Mouse (Mus musculus) gastrocnemius, postnatal 25 days (tissue): ENCODE results near the gene Tmem53. TPM values are rescaled to one million over a fixed set of nuclear protein-coding genes. Genes with fewer than 3 reads are reported as not detected.

Source experiments
- DNase-seq: peaks from one replicate; pipeline ENCODE4 v3.0.0; 2022
- long read RNA-seq, 2 experiments: library from polyadenylated mRNA; stranded (forward); transcript quantifications; one replicate each; pipeline ENCODE4 v2.0.0; 2021
- total RNA-seq, 2 experiments: library from RNA; stranded (reverse); gene quantifications; 1 replicate in 1 of 2; 2 replicates in 1 of 2; pipeline ENCODE4 v1.2.3; 2021

Tmem53 gene
- 1 to 10 TPM; 3.4 to 6.6 TPM for total RNA-seq
- long read RNA-seq, experiment 1, transcript Tmem53-201 (3 exons, 991 nt): major isoform, 5 of 6 reads
- long read RNA-seq, experiment 1, partial matches to known transcripts: 0 of 6 reads
- long read RNA-seq, experiment 1, other reads (novel, unspliced or antisense): 0 of 6 reads
- long read RNA-seq, experiment 2, transcript Tmem53-201 (3 exons, 991 nt): major isoform, 8 of 15 reads
- long read RNA-seq, experiment 2, partial matches to known transcripts: 0 of 15 reads
- long read RNA-seq, experiment 2, other reads (novel, unspliced or antisense): 6 of 15 reads

DNA sequence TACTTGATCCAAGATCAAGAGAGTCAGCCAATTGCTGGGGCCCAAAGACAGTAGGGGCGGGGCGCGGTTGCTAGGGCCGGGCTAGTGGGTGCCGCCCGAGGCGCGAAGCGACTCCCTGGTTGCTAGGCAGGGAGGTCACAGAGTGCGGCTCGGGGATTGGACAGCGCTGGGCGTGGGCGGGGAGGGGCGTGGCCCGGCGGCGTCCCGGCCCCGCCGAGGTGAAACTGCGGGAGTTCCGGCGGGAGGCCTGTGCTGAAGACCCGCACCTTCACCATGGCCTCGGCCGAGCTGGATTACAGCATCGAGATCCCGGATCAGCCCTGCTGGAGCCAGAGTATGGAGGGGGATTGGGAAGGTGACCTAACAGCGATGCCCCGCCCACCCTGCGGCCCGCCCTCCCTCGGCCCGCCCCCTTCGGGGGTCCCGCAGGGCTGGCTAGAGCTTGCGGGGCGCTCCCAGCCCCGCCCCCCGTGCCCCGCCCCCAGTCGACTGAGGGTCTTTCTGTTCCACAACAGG lies at the start of gene Tmem53, which contains the start of gene Armh1:
Tmem53 (plus strand) TSS at position 151 of the 516 bp plus-strand sequence.
Armh1 (minus strand) TSS at position 325 of the 516 bp plus-strand sequence.
- DNase-seq: peak; percentile 91

DNA sequence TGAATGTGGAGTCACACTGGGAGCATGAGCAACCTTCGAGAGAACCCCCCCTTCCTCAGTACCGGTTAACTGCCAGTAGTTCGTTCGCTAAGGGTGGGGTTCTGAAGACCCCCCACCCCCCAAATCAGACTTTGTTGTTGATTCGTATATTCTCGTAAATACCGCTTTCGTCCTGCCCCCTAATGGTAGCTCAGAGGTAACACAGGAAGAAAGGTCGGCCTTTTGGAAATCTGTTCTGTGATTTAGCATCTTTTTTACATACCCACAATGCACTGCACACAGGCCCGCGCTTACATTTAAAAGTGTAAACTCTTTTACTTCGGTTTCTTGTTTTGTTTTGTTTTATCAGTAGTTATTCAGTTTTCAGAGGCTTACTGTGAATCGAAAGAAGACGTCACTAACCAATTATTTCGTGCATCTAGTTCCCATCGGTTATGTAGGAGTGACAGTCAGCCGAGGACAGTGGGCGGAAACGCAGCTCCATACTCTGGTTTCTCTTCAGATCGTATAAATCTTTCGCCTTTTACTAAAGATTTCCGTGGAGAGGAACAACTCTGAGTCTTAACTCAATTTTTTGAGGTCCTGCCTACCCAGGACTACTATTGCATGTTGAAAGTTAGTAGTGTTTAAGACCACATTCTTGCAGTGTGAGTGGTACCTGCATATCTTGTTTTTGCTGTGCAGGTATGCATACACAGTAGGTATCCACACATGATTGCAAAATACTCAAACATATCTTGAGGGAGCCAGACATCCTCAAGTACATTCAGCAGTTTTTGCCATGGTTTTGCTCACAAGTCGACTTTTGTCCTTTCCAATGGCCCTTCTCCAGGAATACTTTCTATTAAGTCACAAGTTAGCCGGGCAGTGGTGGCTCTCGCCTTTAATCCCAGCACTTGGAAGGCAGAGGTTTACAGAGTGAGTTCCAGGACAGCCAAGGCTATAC lies 49.4 kb upstream of the Tmem53 start:
- DNase-seq: no peak

- DNase-seq: no peak
These were observed 48.8 kb upstream of the Tmem53 start for GRCm38 (mm10) chr4:117202992-117203354.

GRCm38 (mm10) chr4:117209592-117209991 lies 42.2 kb upstream of the Tmem53 start:
- no peak for DNase-seq

GRCm38 (mm10) chr4:117210147-117211074 lies 41.3 kb upstream of the Tmem53 start:
- DNase-seq: peak; percentile 52

DNA sequence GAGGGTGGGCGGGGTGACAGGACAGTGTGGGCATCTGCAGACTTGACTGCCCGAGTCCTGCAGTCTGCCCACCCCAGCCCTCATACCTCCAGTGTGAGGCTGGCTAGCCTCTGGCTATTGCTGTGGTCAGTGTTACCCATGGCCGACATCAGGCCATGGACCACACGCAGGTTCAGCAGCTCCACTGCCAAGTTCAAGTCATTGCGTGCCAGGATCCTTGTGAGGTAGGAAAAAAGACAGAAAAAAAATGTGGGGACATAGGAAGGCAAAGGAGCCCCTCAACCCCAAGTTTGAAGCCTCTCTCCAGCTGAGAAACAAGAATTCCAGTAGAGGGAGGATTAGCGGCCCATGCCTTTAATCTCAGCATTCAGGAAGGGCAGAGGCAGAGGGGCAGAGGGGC lies 37.5 kb upstream of the Tmem53 start:
- DNase-seq: no peak

GRCm38 (mm10) chr4:117217029-117217428 lies 34.7 kb upstream of the Tmem53 start:
- DNase-seq: no peak

GRCm38 (mm10) chr4:117218517-117219219 lies 33.1 kb upstream of the Tmem53 start:
- no peak for DNase-seq

DNA sequence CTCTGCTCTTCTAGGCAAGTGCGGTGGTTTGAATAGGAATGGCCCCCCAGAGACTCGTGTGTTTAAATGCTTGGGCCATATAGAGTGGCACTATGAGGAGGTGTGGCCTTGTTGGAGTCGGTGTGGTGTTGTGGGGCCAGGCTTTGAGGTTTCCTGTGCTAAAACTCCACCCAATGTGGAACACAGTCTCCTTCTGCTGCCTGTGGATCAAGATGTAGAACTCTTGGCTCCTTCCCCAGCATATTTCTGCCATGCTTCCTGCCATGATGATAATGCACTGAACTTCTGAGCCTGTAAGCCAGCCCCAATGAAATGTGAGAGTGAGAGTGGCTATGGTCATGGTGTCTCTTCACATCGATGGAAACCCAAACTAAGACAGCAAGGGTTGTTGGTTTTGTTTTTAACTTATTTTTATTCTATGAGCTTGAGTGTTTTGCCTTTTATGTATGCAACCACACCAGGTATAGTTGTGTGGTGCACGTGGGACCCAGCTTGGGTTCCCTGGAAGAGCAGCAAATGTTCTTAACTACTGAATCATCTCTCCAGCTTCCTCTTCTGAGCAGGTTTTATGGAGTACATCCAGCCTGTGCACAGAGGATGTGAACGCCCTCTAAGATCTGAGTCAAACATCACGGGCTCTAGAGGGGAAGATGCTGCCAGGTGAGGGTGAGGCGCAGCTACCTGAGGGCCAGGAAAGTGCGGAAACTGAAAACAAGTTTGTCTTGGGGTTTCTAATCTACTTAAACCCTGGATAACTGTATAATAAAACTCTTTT lies 30.8 kb upstream of the Tmem53 start:
- DNase-seq: no peak

DNA sequence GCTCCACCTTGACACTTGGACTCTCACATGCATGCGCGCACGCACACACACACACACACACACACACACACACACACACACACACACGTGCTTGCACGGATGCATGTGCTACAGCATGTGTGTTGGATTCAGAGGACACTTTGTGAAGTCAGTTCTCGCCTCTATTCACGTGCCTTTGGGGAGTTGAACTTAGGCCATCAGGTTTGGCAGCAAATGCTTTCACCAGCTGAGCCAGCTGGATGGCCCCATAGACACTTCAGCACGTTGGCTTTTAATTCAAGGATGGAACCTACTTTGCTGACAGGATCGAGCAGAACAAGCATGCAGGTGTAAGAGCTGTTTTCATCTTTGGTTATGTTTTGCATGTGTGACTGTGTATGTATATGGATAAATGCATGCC lies 29.9 kb upstream of the Tmem53 start:
- DNase-seq: no peak

DNA sequence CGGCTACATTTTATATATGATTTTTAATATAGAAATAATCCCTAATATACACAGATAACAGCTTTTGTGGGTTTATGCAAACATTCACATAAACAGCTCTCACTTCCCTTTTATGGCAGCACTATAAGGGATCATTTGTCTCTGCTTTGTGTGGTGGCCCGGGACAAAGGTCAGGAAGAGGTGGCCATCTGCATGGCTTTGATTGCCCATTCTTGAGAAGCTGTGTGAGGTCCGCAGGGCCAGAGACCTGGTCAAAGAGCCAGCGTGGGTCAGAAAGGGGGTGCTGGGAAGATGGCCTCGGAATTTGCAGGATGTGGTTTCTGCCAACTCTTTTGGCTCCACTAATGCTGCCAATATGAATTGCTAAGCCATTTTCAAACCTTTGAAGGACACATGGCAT lies 28.8 kb upstream of the Tmem53 start:
- no peak for DNase-seq

DNA sequence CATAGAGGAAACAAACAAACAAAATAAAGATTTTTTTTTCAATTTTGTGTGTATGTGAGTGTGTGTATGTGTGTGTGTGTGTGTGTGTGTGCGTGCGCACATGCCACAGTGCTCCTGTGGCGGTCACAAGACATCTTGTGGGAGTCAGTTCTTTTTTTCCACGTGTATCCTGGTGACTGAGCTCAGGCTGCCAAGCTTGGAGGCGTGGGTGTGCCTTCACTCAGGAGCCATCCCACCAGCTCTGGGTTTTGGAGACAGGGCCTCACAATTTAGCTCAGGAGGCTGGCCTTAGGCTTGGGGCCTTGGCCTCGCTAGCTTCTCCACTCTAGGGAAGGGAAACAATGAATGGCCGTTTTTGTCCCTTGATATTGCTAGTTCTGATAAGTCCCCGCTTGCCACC lies 27.6 kb upstream of the Tmem53 start:
- no peak for DNase-seq

DNA sequence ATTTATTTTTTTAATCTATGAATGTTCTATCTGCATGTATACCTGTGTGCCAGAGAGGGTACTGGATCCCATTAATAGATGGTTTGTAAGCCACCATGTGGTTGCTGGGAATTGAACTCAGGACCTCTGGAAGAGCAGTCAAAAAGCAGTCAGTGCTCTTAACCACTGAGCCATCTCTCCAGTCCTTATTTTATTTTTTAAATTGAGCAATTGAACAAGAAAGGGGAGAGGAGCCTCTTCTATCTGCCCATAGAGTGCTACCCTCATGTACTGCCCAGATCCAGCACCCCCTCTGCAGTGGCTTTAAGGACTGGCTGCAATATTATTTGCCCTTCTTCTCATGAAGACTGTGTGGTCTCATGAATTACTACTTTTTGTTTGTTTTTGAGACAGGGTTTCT lies 26.5 kb upstream of the Tmem53 start:
- no peak for DNase-seq

GRCm38 (mm10) chr4:117229590-117229989 lies 22.2 kb upstream of the Tmem53 start:
- DNase-seq: no peak

DNA sequence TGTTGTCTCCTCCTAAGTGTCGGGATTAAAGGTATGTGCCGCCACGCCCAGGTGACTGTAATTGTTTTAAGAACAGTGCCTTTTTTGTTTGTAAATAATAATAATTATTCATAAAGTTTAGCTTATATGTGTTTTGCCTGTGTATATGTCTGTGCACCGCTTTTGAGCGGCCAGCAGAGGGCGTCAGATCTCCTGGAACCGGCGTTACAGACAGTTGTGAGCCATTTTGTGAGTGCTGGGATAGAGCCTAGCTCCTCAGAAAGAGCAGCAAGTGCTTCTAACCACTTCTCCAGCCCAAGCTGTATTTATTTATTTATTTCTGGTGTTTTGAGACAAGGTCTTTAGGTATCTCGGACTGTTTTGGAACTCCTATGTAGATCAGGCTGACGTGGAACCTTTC lies 21.4 kb upstream of the Tmem53 start:
- DNase-seq: no peak

- DNase-seq: no peak
These were observed 20.5 kb upstream of the Tmem53 start for GRCm38 (mm10) chr4:117231208-117231607.

DNA sequence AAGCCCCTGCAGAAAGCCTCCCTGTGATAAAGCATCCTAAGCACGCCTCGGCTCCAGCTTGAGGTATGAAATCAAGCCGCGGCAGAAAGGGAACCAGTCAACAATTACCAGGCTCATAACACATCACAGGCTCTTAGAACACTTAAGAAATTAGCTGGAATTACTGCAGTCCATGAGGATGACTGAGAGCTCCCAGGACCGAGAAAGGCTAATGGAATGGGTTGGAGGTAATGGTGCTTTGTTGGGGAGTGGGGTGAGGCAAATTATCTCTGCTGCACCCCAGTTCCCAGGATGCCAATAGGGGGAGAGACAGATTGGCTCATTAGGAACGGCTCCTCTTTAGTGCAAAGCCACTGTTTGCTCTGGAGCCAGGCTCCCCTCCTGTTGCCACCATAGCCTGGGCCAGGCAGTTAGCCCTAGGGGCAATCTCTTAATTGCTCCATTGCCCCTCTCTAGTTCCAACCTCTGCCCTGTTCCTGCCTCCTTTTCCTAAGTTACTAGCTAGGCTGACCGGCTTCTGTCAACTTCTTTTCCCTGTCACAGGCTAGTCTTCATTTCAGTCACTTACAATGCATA lies 17.5 kb upstream of the Tmem53 start:
- DNase-seq: no peak

DNA sequence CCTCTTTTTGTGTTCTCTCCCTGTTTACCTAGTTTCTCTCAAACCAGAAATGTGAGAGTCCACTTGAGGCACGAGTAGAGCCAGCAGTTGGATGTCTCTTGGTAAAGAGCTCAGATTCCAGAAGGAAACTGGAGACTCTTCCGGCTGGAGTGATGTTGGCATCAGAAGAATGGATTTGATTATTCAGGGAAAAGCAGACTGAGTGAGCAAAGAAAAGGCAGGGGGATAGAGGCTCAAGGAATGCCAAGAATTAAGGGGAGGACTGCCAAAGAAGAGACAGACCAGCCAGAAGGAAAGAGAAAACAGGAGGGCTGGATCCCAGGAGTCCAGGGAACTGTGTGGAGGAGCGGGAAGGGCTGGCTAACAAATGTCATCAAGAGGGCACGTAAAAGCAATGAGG lies 15.9 kb upstream of the Tmem53 start:
- DNase-seq: peak; percentile 31

- DNase-seq: no peak
These were observed 12.6 kb upstream of the Tmem53 start for GRCm38 (mm10) chr4:117239153-117239552.

GRCm38 (mm10) chr4:117240867-117241266 lies 10.9 kb upstream of the Tmem53 start:
- no peak for DNase-seq
